ENCODE assay signal across 25 mouse cellular contexts in the genomic region with DNA sequence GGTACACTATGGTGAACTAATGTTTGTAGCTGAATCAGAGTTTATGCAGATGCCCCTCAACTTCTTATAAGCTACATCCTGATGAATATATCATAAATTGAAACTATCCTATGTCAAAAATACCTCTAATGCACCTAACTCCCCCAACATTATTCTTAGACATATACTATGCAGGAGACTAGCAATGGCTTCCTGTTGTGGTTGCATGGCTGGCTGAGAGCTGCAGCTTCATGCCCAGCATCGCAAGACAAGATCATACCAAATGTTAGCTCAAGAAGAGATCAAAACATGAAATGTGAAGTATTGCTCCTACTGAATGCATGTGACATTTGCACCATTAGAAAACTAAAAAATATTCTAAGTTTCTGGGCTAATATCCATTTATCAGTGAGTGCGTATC.
"Had no signal": no experiment of that assay in that cellular context is flagged by ENCODE, and none has a peak within 500 bp of the region (broad histone marks: within the 10 kb centered on the region; RNA-seq: fewer than 3 reads in every experiment).

No protein-coding gene starts in this region.

- H3K4me1 ChIP-seq: heart, embryonic 15.5 days had no signal

- H3K4me3 ChIP-seq: heart, embryonic 10.5 days; heart, embryonic 13.5 days; heart, embryonic 15.5 days; hindbrain, embryonic 13.5 days; hindbrain, embryonic 15.5 days; kidney, embryonic 15.5 days; layer of hippocampus, adult 2 months; left cerebral cortex, adult 2 months; limb, embryonic 10.5 days; limb, embryonic 12.5 days had no signal

- H3K27me3 ChIP-seq: heart, embryonic 13.5 days; heart, embryonic 15.5 days; hindbrain, embryonic 13.5 days; hindbrain, embryonic 15.5 days; kidney, embryonic 15.5 days; limb, embryonic 12.5 days had no signal

- H3K36me3 ChIP-seq: heart, embryonic 10.5 days; heart, embryonic 13.5 days; heart, embryonic 15.5 days; hindbrain, embryonic 13.5 days; hindbrain, embryonic 15.5 days; kidney, embryonic 15.5 days; limb, embryonic 10.5 days; limb, embryonic 12.5 days had no signal

- DNase-seq: gastrocnemius, postnatal 14 days; gastrocnemius, postnatal 36 days; heart, adult 18-20 months; heart, postnatal 14 days; heart, postnatal 36 days; kidney, adult 11 months; kidney, adult 2 months; kidney, adult 9 months; kidney, postnatal 14 days; kidney, postnatal 4 days; liver had no signal

- ATAC-seq: hindbrain, postnatal 0 days; intestine, embryonic 16.5 days had no signal

- H3K9ac ChIP-seq: heart, embryonic 13.5 days; heart, embryonic 15.5 days; hindbrain, embryonic 13.5 days; hindbrain, embryonic 15.5 days; kidney, embryonic 15.5 days; limb, embryonic 12.5 days had no signal

- H3K4me2 ChIP-seq: heart, embryonic 13.5 days; heart, embryonic 15.5 days; hindbrain, embryonic 13.5 days; hindbrain, embryonic 15.5 days; kidney, embryonic 15.5 days; limb, embryonic 12.5 days; liver, embryonic 11.5 days had no signal

- H3K9me3 ChIP-seq: heart, embryonic 10.5 days; heart, embryonic 13.5 days; heart, embryonic 15.5 days; hindbrain, embryonic 13.5 days; hindbrain, embryonic 15.5 days; kidney, embryonic 15.5 days; limb, embryonic 10.5 days; limb, embryonic 12.5 days had no signal

- H3K27ac ChIP-seq: heart, embryonic 10.5 days; heart, embryonic 13.5 days; heart, embryonic 15.5 days; hindbrain, embryonic 13.5 days; hindbrain, embryonic 15.5 days; hindbrain, postnatal 0 days; kidney, embryonic 15.5 days; kidney, postnatal 0 days; layer of hippocampus, adult 2 months; left cerebral cortex, adult 2 months; limb, embryonic 10.5 days; limb, embryonic 12.5 days had no signal
